Mouse (Mus musculus): ENCODE results near the gene Lin28b. TPM values are rescaled to one million over a fixed set of nuclear protein-coding genes. Genes with fewer than 3 reads are reported as not detected.
A peak's percentile ranks its signal among the peaks of the same experiment; 100 is the strongest.

The Lin28b gene
- polyA plus RNA-seq, 1 experiment from 2014 or later: 10.3 TPM

- H3K4me1 ChIP-seq (replicated peaks): peaks cover 41% of the 10 kb centered on the region
Measured at GRCm38 (mm10) chr10:45470079-45470739, 16.0 kb downstream of the Lin28b start.

GRCm38 (mm10) chr10:45469027-45469996 lies 16.9 kb downstream of the Lin28b start:
- under 1% methylated on average over 21 of the region's 21 CpGs for WGBS
- H3K27ac ChIP-seq: no peak overlapping the region
- peaks cover 41% of the 10 kb centered on the region for H3K4me1 ChIP-seq (replicated peaks)
- peak overlapping the region; percentile 63 for H3K9ac ChIP-seq (replicated peaks)
- H3K9me3 ChIP-seq: no peaks in the 10 kb centered on the region
- H3K27me3 ChIP-seq: peaks cover 19% of the 10 kb centered on the region
- no peaks in the 10 kb centered on the region for H3K36me3 ChIP-seq
- peak overlapping the region; percentile 53 for H3K4me3 ChIP-seq (replicated peaks)
- H3K4me2 ChIP-seq (replicated peaks): peak overlapping the region; percentile 70
- ATAC-seq: peak; percentile 76

More at GRCm38 (mm10) chr10:45470079-45470739, 16.0 kb downstream of the Lin28b start:
- Histone ChIP-seq H3K36me3 (no peaks in the 10 kb centered on the region), H3K9me3 (no peaks in the 10 kb centered on the region), H3K9ac (replicated peaks) (peak overlapping the region; percentile 63), H3K4me2 (replicated peaks) (peak overlapping the region; percentile 70), H3K4me3 (replicated peaks) (peak overlapping the region; percentile 53), H3K27ac (no peak overlapping the region), H3K27me3 (peaks cover 21% of the 10 kb centered on the region)
- WGBS: 1% methylated on average over 13 of the region's 13 CpGs
- ATAC-seq: peak; percentile 78

GRCm38 (mm10) chr10:45468180-45468915 lies 17.8 kb downstream of the Lin28b start:
- peak overlapping the region; percentile 70 for H3K4me2 ChIP-seq (replicated peaks)
- H3K36me3 ChIP-seq: no peaks in the 10 kb centered on the region
- H3K27ac ChIP-seq: no peak overlapping the region
- H3K9ac ChIP-seq (replicated peaks): 0 out of 2 replicates have a peak overlapping the region, but pooled peaks have one; percentile 36
- peaks cover 37% of the 10 kb centered on the region for H3K4me1 ChIP-seq (replicated peaks)
- no peak for ATAC-seq
- H3K9me3 ChIP-seq: no peaks in the 10 kb centered on the region
- peaks cover 14% of the 10 kb centered on the region for H3K27me3 ChIP-seq
- WGBS: 33% methylated on average over 4 of the region's 4 CpGs
- H3K4me3 ChIP-seq (replicated peaks): peak overlapping the region; percentile 53

GRCm38 (mm10) chr10:45458637-45459036 lies 27.6 kb downstream of the Lin28b start:
- no peak overlapping the region for H3K27ac ChIP-seq
- H3K4me2 ChIP-seq (replicated peaks): no peak overlapping the region
- no peak for ATAC-seq
- no peak overlapping the region for H3K9ac ChIP-seq (replicated peaks)
- WGBS: 21% methylated on average over 2 of the region's 2 CpGs
- H3K27me3 ChIP-seq: no peaks in the 10 kb centered on the region
- H3K9me3 ChIP-seq: no peaks in the 10 kb centered on the region
- no peaks in the 10 kb centered on the region; the same call in 1 of the 2 replicates for H3K36me3 ChIP-seq
- 0 out of 2 replicates have a peak, but pooled peaks cover 3% of the 10 kb centered on the region for H3K4me1 ChIP-seq (replicated peaks)
- no peak overlapping the region for H3K4me3 ChIP-seq (replicated peaks)

- Histone ChIP-seq H3K36me3 (no peaks in the 10 kb centered on the region; the same call in 1 of the 2 replicates), H3K27me3 (no peaks in the 10 kb centered on the region), H3K4me3 (replicated peaks) (no peak overlapping the region), H3K27ac (no peak overlapping the region), H3K9ac (replicated peaks) (no peak overlapping the region), H3K9me3 (no peaks in the 10 kb centered on the region), H3K4me1 (replicated peaks) (0 out of 2 replicates have a peak, but pooled peaks cover 3% of the 10 kb centered on the region), H3K4me2 (replicated peaks) (no peak overlapping the region)
- WGBS: 8% methylated on average over 2 of the region's 2 CpGs
- no peak for ATAC-seq
Measured at GRCm38 (mm10) chr10:45458074-45458473, 28.1 kb downstream of the Lin28b start.

- H3K27ac ChIP-seq: peak overlapping the region; percentile 84
- peak overlapping the region; percentile 61 for H3K9ac ChIP-seq (replicated peaks)
- no peaks in the 10 kb centered on the region for H3K36me3 ChIP-seq
- no peaks in the 10 kb centered on the region for H3K27me3 ChIP-seq
- no peaks in the 10 kb centered on the region for H3K9me3 ChIP-seq
- peaks cover 11% of the 10 kb centered on the region for H3K4me1 ChIP-seq (replicated peaks)
- ATAC-seq: 0 out of 2 replicates have a peak, but pooled peaks have one; percentile 56
- peak overlapping the region; percentile 53 for H3K4me2 ChIP-seq (replicated peaks)
- peak overlapping the region; percentile 31 for H3K4me3 ChIP-seq (replicated peaks)
Measured at GRCm38 (mm10) chr10:45446625-45447024, 39.6 kb downstream of the Lin28b start.

GRCm38 (mm10) chr10:45446215-45446614 lies 40.0 kb downstream of the Lin28b start:
- peak overlapping the region; percentile 61 for H3K9ac ChIP-seq (replicated peaks)
- H3K9me3 ChIP-seq: no peaks in the 10 kb centered on the region
- ATAC-seq: peak; percentile 90
- peak overlapping the region; percentile 53 for H3K4me2 ChIP-seq (replicated peaks)
- peaks cover 11% of the 10 kb centered on the region for H3K4me1 ChIP-seq (replicated peaks)
- H3K4me3 ChIP-seq (replicated peaks): peak overlapping the region; percentile 31
- H3K27me3 ChIP-seq: no peaks in the 10 kb centered on the region
- no peaks in the 10 kb centered on the region for H3K36me3 ChIP-seq
- WGBS: 1% methylated on average over 8 of the region's 8 CpGs
- H3K27ac ChIP-seq: peak overlapping the region; percentile 84

- 92% methylated on average over 1 of the region's 1 CpGs for whole genome bisulfite sequencing
- H3K27me3 ChIP-seq: no peaks in the 10 kb centered on the region
- H3K27ac ChIP-seq: no peak overlapping the region
- H3K4me1 ChIP-seq (replicated peaks): 0 out of 2 replicates have a peak, but pooled peaks cover 3% of the 10 kb centered on the region
- ATAC-seq: no peak
- H3K4me2 ChIP-seq (replicated peaks): no peak overlapping the region
- no peak overlapping the region for H3K4me3 ChIP-seq (replicated peaks)
- H3K9ac ChIP-seq (replicated peaks): no peak overlapping the region
- H3K36me3 ChIP-seq: peaks cover 9% of the 10 kb centered on the region; the same call in 1 of the 2 replicates
- H3K9me3 ChIP-seq: no peaks in the 10 kb centered on the region
Measured at GRCm38 (mm10) chr10:45422372-45422771, 63.8 kb downstream of the Lin28b start.

GRCm38 (mm10) chr10:45412144-45412543 lies 74.1 kb downstream of the Lin28b start:
- WGBS: 23% methylated on average over 5 of the region's 5 CpGs
- Histone ChIP-seq H3K9ac (replicated peaks) (no peak overlapping the region), H3K9me3 (no peaks in the 10 kb centered on the region), H3K4me1 (replicated peaks) (peaks cover 7% of the 10 kb centered on the region), H3K4me2 (replicated peaks) (no peak overlapping the region), H3K4me3 (replicated peaks) (no peak overlapping the region), H3K27ac (no peak overlapping the region), H3K36me3 (no peaks in the 10 kb centered on the region), H3K27me3 (no peaks in the 10 kb centered on the region)
- no peak for ATAC-seq

- H3K4me1 ChIP-seq (replicated peaks): peaks cover 7% of the 10 kb centered on the region
- no peak overlapping the region for H3K27ac ChIP-seq
- H3K27me3 ChIP-seq: no peaks in the 10 kb centered on the region
- no peak overlapping the region for H3K4me2 ChIP-seq (replicated peaks)
- no peak overlapping the region for H3K4me3 ChIP-seq (replicated peaks)
- 10% methylated on average over 2 of the region's 2 CpGs for WGBS
- H3K36me3 ChIP-seq: no peaks in the 10 kb centered on the region
- no peaks in the 10 kb centered on the region for H3K9me3 ChIP-seq
- ATAC-seq: no peak
- no peak overlapping the region for H3K9ac ChIP-seq (replicated peaks)
Measured at GRCm38 (mm10) chr10:45411741-45412140, 74.5 kb downstream of the Lin28b start.

GRCm38 (mm10) chr10:45410624-45411341 lies 75.4 kb downstream of the Lin28b start:
- peak overlapping the region; percentile 40; the same call in 1 of the 2 replicates for H3K27ac ChIP-seq
- no peaks in the 10 kb centered on the region for H3K9me3 ChIP-seq
- H3K4me3 ChIP-seq (replicated peaks): no peak overlapping the region
- 6% methylated on average over 10 of the region's 10 CpGs for WGBS
- ATAC-seq: peak; percentile 96
- H3K4me2 ChIP-seq (replicated peaks): no peak overlapping the region; the same call in 1 of the 2 replicates
- H3K4me1 ChIP-seq (replicated peaks): peaks cover 7% of the 10 kb centered on the region
- H3K36me3 ChIP-seq: no peaks in the 10 kb centered on the region
- no peak overlapping the region for H3K9ac ChIP-seq (replicated peaks)
- H3K27me3 ChIP-seq: no peaks in the 10 kb centered on the region

All from midbrain, embryonic 13.5 days (tissue).